Mouse (Mus musculus) heart, postnatal 10 days (tissue): ENCODE measurements at regions not wholly inside any gene's neighbourhood (a gene's known extent, or its start where the extent isn't known, plus 50 kb on each side); places are given as distances from the start of the nearest gene placed in this dataset.
"Not testable (repeated sequence)": the region's sequence is repeated elsewhere in the genome, so short reads cannot be mapped to it uniquely, and the experiment has no call there.

Source experiments
- DNase-seq, 2 experiments: peaks; one replicate each; pipeline ENCODE4 v3.0.0; 2021
- intact Hi-C: fragments of 180-260 bp; cut with DNase I; formaldehyde crosslinking; loops from one replicate; pipeline ENCODE4 v1.15.1; 2025

DNA sequence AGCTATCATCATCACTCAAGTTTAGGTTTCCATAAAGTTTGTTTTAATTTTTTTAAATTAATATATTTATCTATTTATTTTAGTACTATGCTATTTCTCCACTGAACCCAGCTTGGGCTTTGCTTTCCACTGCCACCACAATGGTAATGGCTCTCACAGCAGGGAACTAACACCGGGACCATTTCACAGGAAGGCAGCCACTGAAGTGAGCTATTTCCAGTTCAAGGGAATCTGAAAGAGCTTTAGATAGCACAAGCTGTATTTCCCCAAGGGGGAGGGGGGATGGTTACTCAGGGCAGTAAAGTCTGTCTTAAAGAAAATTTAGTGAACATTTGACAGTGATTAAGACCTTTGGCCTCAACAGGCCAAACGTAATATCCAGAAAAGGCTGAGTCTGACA is 375.6 kb downstream of the Efhb start:
- no peak for DNase-seq
- intact Hi-C loops = loop anchor here (10.0 kb wide), 1 partner anchor 57 kb away; no protein-coding TSS in a partner anchor

GRCm38 (mm10) chr17:53082205-53082604 is 380.9 kb downstream of the Efhb start:
- intact Hi-C loops = loop anchor here (10.0 kb wide), 1 partner anchor 63 kb away; no protein-coding TSS in a partner anchor
- no peak for DNase-seq

- intact Hi-C loops, DNase-seq: not testable (repeated sequence)
Observed at GRCm38 (mm10) chr17:53079281-53079680, 383.8 kb downstream of the Efhb start.

DNA sequence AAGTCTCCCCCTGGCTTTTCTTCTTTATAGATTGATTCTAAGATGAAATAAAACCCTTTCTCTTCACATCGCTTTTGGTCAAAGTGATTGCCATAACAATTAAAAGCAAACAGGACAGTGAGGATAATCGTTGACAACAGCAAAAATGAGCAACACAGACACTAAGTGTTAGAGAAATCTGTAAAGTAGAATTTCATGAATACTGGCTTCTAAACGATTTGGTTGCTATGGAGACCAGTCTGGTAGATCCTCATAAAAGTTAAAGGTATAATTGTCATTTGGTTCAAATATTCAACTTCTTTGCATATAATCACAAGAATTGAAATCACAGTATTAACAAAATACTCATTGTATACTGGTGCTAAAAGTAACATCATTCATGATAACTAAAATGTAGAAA is 401.4 kb downstream of the Efhb start:
- DNase-seq = no peak
- intact Hi-C loops = no loop called here
